Mouse (Mus musculus) lung, embryonic 15.5 days (tissue): ENCODE data around the gene Lrmda. TPM values are rescaled to one million over a fixed set of nuclear protein-coding genes. Genes with fewer than 3 reads are reported as not detected.
A peak's percentile ranks its signal among the peaks of the same experiment; 100 is the strongest.

ENCODE experiments used
- ATAC-seq: fragments of 200-750 bp; cut with Nextera tagmentation; 2 replicates; pipeline ENCODE4 v1.8.0; 2017; ENCODE audit warnings: moderate number of reproducible peaks, borderline replicate concordance; ENCODE audit not compliant: low FRiP score, low TSS enrichment; ENCODE audit errors: extremely low read depth
- H3K27ac ChIP-seq: fragments of 300-500 bp; sonication (generic); 2 replicates; pipeline ENCODE4 v1.5.1; 2015; ENCODE audit warnings: moderate library complexity, mild to moderate bottlenecking, inconsistent platforms
- H3K27me3 ChIP-seq: fragments of 300-500 bp; sonication (generic); 2 replicates; pipeline ENCODE4 v1.6.1; 2015; ENCODE audit warnings: inconsistent platforms
- H3K36me3 ChIP-seq: fragments of 300-500 bp; sonication (generic); 2 replicates; pipeline ENCODE4 v1.6.1; 2015; ENCODE audit warnings: inconsistent platforms
- H3K4me1 ChIP-seq: fragments of 300-500 bp; sonication (generic); 2 replicates; pipeline ENCODE4 v1.6.1; 2015; ENCODE audit warnings: inconsistent platforms
- H3K4me2 ChIP-seq: fragments of 300-500 bp; sonication (generic); 2 replicates; pipeline ENCODE4 v1.6.1; 2015; ENCODE audit warnings: inconsistent platforms, mild to moderate bottlenecking, moderate library complexity
- H3K4me3 ChIP-seq: fragments of 300-500 bp; sonication (generic); 2 replicates; pipeline ENCODE4 v1.5.1; 2015; ENCODE audit warnings: mild to moderate bottlenecking, inconsistent platforms
- H3K9ac ChIP-seq: fragments of 300-500 bp; sonication (generic); 2 replicates; pipeline ENCODE4 v1.6.1; 2015; ENCODE audit warnings: inconsistent platforms
- H3K9me3 ChIP-seq: fragments of 300-500 bp; sonication (generic); 2 replicates; pipeline ENCODE4 v1.6.1; 2016; ENCODE audit warnings: inconsistent platforms
- WGBS: fragments of 180-500 bp; shearing (Covaris S2); methylation state at CpG from one replicate; pipeline ENCODE4 v1.1.7; 2015; 5-methylcytosine and 5-hydroxymethylcytosine counted together
- polyA plus RNA-seq: library from polyadenylated mRNA; unstranded; fragments of >200 nt; fragmentation: Nextera tagmentation; extraction: Ambion mirVana; gene quantifications from 2 replicates; pipeline ENCODE4 v1.2.1, GENCODE M21; 2015

Gene Lrmda
- polyA plus RNA-seq, 1 experiment from 2014 or later = 0.39 TPM

DNA sequence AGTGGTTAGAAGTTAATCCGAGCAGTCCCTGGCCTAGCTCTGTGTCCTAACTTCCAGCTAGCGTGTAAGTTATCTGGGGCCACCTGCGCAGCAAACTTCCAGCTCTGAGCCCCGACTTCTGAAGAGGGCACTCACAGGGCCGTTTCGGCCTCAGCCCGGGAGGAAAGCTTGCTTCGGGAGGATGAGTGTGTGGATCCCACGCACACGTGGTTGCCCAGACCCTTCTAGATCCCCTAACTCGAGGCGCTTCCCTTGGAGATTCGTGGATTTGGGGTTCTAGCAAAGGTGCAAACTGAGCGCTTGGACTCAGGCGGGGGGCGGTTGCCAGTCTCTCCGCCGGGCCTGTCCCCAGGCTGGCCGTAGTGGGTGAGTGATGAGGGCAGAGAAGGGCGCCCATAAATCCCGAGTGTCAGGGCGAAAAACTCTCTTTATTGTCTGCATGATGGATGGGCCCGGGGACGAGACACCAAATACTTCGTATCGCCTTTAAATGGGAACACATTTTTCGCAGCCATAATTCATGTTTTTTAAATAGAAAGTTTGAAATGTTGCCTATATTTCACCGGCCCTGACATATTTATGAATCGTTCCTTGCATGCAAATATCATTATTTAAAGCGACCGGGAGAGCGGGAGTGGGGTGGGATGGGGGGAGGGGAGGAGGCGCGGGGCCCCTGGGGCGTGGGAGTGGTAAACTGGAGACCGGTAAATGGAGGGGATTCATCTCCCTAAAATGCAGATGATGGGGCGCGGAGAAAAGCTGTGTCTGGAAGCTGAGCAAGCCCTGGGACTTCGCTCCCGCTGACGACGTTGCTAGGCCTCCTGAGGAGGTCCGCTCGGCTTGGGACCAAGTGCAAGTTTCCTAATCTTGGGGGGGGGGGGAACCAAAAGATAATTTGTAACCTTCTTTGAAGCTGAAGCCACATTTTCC is 25.2 kb upstream of the Lrmda start:
- peak overlapping the region; percentile 78 for H3K9ac ChIP-seq
- 11% methylated on average over 44 of the region's 44 CpGs for WGBS
- no peaks in the 10 kb centered on the region for H3K9me3 ChIP-seq
- peak overlapping the region; percentile 87 for H3K27ac ChIP-seq
- H3K4me3 ChIP-seq = peak overlapping the region; percentile 72
- ATAC-seq = no peak
- H3K4me1 ChIP-seq = peaks cover 32% of the 10 kb centered on the region
- H3K36me3 ChIP-seq = no peaks in the 10 kb centered on the region
- peak overlapping the region; percentile 93 for H3K4me2 ChIP-seq
- H3K27me3 ChIP-seq = no peaks in the 10 kb centered on the region

DNA sequence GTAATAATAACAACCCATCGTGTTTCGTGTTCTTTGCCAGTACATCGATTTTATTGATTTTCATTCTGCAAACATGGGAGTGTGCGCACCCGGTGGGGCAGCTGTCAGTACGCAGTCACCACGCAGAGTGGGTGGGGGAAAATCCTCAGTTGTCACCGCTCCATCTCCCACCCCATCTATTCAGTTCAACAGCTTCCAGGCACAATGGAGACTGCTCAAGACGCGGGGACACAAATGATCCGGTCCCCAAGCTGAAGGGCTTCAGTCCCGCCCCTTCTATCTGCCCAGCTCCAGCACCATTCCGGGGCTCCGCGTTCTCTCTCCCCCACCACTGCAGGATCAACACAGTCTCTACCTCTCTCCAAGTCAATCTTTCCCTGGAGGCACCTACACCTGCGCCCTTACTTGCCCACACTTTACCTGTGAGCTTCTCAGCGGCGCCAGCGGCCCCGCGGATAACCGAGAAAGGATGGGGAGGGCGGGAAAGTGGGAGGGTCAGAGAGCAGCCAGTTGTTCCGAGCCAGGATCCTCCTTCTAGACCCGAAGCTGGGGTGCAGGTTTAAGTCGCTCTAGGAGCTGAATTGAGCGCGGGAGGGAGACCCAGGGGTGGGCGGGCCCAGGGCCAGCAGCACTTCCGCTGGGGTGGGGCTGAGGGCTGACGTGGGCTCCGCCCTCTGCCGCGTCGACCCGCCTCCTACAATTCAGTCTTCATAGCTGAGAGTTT is 24.3 kb upstream of the Lrmda start:
- peak; percentile 86 for ATAC-seq
- no peaks in the 10 kb centered on the region for H3K27me3 ChIP-seq
- H3K4me2 ChIP-seq = peak overlapping the region; percentile 93
- H3K9ac ChIP-seq = peak overlapping the region; percentile 78
- peak overlapping the region; percentile 72 for H3K4me3 ChIP-seq
- no peaks in the 10 kb centered on the region for H3K36me3 ChIP-seq
- H3K27ac ChIP-seq = peak overlapping the region; percentile 87
- H3K4me1 ChIP-seq = peaks cover 31% of the 10 kb centered on the region
- under 1% methylated on average over 36 of the region's 36 CpGs for WGBS
- H3K9me3 ChIP-seq = no peaks in the 10 kb centered on the region

DNA sequence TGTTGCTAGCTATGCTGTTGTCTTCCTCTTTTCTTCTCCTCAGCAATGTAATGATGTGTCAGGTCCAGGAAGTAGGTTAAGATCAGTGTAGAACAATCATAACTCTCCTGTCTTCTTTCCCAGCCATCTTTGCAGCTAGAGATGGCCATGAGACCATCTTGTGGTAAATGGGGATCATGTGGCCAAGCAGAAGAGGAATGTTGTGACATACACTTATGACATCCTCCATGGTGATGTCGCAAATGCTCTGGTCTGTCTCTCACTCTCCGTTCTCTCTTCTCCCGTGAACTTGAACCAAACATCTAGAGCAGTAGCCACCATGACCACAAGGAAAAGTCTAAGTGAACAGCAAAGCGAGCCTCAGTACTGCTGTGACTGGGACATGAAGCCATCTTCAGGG is 19.9 kb upstream of the Lrmda start:
- H3K36me3 ChIP-seq = no peaks in the 10 kb centered on the region
- H3K9ac ChIP-seq = no peak overlapping the region
- WGBS = 84% methylated on average over 4 of the region's 4 CpGs
- no peaks in the 10 kb centered on the region for H3K9me3 ChIP-seq
- H3K4me3 ChIP-seq = no peak overlapping the region
- no peak overlapping the region for H3K27ac ChIP-seq
- no peak for ATAC-seq
- H3K27me3 ChIP-seq = no peaks in the 10 kb centered on the region
- peaks cover 9% of the 10 kb centered on the region for H3K4me1 ChIP-seq
- no peak overlapping the region for H3K4me2 ChIP-seq

DNA sequence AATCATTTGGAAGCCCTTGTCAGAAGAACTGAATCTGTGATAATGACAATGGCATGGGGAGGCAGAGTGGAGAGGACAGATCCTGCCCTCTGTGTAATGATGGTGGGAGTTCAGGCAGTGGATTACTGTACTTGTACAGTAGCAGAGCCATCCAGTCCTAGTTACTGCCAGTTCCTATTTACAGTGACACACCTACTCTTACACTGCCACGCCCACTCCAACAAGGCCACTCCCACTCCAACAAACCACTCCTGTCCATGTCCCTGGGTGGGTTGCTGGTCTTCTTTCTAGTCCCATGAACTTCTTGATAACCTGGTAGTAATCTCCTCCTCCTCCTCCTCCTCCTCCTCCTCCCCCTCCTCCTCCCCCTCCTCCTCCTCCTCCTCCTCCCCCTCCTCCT is 16.3 kb upstream of the Lrmda start:
- Histone ChIP-seq H3K27me3 (no peaks in the 10 kb centered on the region), H3K9me3 (no peaks in the 10 kb centered on the region), H3K4me1 (0 out of 2 replicates have a peak, but pooled peaks cover 3% of the 10 kb centered on the region), H3K4me3 (no peak overlapping the region), H3K4me2 (no peak overlapping the region), H3K36me3 (no peaks in the 10 kb centered on the region), H3K27ac (no peak overlapping the region), H3K9ac (no peak overlapping the region)
- WGBS = 29% methylated on average over 1 of the region's 1 CpGs
- no peak for ATAC-seq

DNA sequence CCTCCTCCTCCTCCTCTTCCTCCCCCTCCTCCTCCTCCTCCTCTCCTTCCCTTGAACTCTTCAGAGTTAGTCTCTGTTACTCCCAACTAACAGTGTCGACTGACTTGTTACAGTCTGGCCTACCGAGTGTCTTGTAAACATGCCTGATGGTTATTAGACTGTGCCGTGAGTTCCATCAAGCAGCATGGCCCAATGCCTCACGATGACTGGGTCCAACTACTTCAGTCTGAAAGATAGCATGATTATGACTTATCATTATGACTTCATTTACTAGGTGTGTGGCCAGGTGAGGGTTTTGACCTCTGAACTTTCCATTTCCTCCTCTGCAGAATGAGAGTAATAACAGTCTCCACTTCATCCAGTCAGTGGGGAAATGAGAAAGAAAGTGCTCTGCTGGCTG is 15.9 kb upstream of the Lrmda start:
- Histone ChIP-seq H3K4me1 (0 out of 2 replicates have a peak, but pooled peaks cover 3% of the 10 kb centered on the region), H3K4me2 (no peak overlapping the region), H3K4me3 (no peak overlapping the region), H3K36me3 (no peaks in the 10 kb centered on the region), H3K9ac (no peak overlapping the region), H3K27ac (no peak overlapping the region), H3K27me3 (no peaks in the 10 kb centered on the region), H3K9me3 (no peaks in the 10 kb centered on the region)
- 53% methylated on average over 4 of the region's 4 CpGs for WGBS
- ATAC-seq = no peak

DNA sequence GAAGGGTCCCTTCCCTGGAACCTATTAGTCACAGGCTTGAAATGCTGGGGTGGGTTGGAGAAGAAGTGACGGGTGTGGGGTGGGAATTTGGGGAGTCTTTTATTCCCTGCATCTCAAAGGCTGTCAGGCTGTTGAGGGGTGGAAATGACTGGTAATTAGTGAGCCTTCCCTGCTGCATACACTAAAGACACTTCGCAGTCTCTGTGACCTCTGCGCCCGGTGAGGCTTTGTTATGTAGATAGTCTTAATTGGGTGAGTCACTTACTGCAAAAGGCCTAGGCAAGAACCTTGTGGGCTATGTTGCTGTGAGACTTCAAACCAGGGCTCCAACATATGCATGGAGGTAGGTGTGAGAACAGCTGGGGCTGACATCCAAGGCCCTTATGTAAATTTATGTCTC is 14.6 kb upstream of the Lrmda start:
- 0 out of 2 replicates have a peak, but pooled peaks cover 3% of the 10 kb centered on the region for H3K4me1 ChIP-seq
- no peak overlapping the region for H3K9ac ChIP-seq
- no peaks in the 10 kb centered on the region for H3K27me3 ChIP-seq
- no peaks in the 10 kb centered on the region for H3K9me3 ChIP-seq
- H3K4me3 ChIP-seq = no peak overlapping the region
- H3K4me2 ChIP-seq = no peak overlapping the region
- 74% methylated on average over 4 of the region's 4 CpGs for WGBS
- no peaks in the 10 kb centered on the region for H3K36me3 ChIP-seq
- no peak for ATAC-seq
- no peak overlapping the region for H3K27ac ChIP-seq

DNA sequence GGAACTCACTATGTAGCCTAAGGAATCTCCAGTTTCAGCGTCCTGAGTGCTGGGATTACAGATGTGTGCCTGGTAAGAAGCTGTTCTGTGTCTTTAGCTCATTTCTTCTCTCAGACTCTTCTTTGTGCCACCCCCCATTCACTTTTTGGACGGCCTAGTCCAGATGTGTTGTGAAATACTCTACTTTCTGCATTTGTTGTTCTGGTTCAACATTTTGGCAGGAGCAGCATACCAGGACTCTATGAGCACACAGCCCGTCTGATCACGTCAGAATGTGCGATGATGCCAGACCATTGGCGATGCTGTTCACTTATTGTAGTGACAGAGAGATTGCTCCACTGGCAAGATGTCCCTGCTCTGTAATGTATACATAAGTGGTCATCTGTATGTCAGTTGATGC is 12.5 kb upstream of the Lrmda start:
- no peaks in the 10 kb centered on the region for H3K9me3 ChIP-seq
- H3K4me2 ChIP-seq = no peak overlapping the region
- H3K9ac ChIP-seq = no peak overlapping the region
- ATAC-seq = no peak
- 0 out of 2 replicates have a peak, but pooled peaks cover 3% of the 10 kb centered on the region for H3K4me1 ChIP-seq
- WGBS = 73% methylated on average over 6 of the region's 6 CpGs
- no peak overlapping the region for H3K27ac ChIP-seq
- H3K27me3 ChIP-seq = no peaks in the 10 kb centered on the region
- H3K4me3 ChIP-seq = no peak overlapping the region
- H3K36me3 ChIP-seq = no peaks in the 10 kb centered on the region

DNA sequence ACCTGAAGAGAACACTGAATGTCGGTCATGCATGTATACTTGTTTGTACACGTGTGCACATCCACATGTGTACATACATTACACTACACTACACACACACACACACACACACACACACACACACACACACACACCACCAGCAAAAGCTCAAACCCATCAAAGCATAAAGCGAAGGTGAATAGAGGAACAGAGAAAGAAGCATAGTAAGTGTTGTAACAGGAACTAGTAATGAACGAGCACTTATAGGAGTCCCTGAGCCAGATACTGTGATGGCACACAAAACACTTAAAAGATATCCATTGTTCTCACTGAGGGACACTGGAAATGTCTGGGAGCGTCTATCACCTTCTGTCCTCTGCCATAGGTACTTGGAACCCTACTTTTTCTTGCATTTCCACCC is 5.2 kb upstream of the Lrmda start:
- H3K9ac ChIP-seq = no peak overlapping the region
- peaks cover 24% of the 10 kb centered on the region for H3K4me1 ChIP-seq
- ATAC-seq = no peak
- WGBS = 74% methylated on average over 5 of the region's 5 CpGs
- no peak overlapping the region for H3K4me3 ChIP-seq
- H3K36me3 ChIP-seq = no peaks in the 10 kb centered on the region
- H3K27me3 ChIP-seq = no peaks in the 10 kb centered on the region
- no peaks in the 10 kb centered on the region for H3K9me3 ChIP-seq
- H3K4me2 ChIP-seq = no peak overlapping the region
- H3K27ac ChIP-seq = 0 out of 2 replicates have a peak overlapping the region, but pooled peaks have one; percentile 3

DNA sequence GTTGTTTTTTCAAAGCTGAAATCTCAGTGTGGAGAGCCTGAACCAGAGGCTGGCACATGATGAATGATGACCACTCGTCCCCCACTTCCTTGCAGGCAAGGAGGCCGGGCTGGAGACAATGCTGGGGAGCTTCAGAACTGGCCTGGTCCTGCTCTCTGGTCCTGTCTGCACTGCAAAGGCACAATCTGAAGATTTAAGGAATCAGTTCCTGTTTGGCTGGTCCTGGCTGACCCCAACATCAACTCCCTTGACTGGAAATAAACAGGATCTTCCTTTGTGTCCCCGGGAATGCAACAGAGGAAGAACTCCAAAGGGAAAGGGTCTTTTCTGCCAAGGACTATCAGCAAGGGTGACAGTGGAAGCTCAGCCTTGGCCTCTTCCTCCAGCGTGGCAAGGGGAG is 4.7 kb upstream of the Lrmda start:
- Histone ChIP-seq H3K27me3 (no peaks in the 10 kb centered on the region), H3K9ac (no peak overlapping the region), H3K36me3 (no peaks in the 10 kb centered on the region), H3K4me2 (no peak overlapping the region), H3K27ac (0 out of 2 replicates have a peak overlapping the region, but pooled peaks have one; percentile 3), H3K9me3 (no peaks in the 10 kb centered on the region), H3K4me3 (no peak overlapping the region), H3K4me1 (peaks cover 28% of the 10 kb centered on the region)
- ATAC-seq = no peak
- WGBS = 22% methylated on average over 4 of the region's 4 CpGs

DNA sequence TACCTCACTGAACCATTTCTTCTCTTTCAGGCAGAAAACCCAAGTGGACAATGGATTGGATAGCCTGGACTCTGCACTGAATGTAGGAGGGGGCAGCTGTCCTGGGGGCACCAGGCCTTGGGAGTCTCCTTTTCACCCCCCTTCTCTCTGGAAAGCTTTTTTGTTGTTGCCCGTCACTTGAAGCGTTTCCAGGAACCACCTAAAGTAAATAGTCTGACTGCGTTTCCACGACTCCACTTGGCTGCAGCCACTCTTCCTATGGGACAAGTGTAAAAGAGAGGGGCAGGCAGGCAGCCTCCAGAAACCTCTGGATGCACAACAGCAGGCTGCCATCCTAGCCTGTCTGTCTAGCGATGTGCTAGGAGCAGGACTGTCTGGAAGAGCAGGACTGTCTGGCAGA is 2.5 kb upstream of the Lrmda start:
- 25% methylated on average over 5 of the region's 5 CpGs for WGBS
- no peak overlapping the region for H3K4me3 ChIP-seq
- H3K27ac ChIP-seq = no peak overlapping the region
- H3K9me3 ChIP-seq = no peaks in the 10 kb centered on the region
- H3K9ac ChIP-seq = no peak overlapping the region
- no peaks in the 10 kb centered on the region for H3K36me3 ChIP-seq
- H3K27me3 ChIP-seq = no peaks in the 10 kb centered on the region
- no peak overlapping the region for H3K4me2 ChIP-seq
- peaks cover 35% of the 10 kb centered on the region for H3K4me1 ChIP-seq
- no peak for ATAC-seq

DNA sequence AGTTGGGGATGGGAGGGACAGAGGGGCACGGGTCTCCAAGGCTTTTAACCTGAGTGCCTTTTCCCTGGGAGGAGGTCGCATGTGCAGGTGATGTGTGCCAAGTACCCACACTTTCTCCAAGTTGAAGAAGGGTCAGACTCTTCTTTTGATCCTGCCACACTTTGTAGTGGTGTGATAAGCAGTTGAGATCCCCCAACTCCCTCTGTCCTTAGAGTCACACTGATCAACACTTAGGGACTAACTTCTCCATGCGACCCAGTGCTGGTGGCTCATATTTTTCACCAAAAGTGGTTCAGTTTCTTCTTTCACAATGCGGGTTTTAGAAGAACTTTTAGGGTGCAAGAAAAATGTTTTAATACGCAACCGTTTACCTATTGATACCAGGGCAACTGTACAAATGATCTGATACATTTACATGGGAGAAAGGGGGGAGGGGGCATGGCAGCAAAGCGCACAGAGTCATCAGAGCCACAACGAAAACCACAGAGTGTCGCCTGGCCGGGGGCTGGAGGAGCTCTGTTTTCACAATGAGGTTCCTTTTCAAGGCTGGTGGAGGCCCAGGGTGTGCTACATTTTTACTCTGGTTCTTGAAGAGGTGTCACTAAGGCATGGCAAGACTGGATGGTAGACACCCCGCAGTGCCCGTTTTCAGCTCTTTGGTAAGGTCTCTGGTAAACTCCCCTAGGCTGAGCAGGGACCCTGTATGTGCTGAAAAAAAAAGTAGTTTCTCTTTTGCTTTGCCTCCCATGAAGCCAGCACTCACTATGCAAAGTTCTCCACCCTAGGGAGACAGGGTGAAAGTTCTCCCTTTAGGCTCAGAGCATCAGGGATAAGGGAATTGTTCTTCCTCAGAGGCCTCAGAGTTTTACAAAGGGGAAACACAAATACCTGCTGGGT is 685 bp downstream of the Lrmda start:
- peaks cover 27% of the 10 kb centered on the region for H3K4me1 ChIP-seq
- no peaks in the 10 kb centered on the region for H3K9me3 ChIP-seq
- peak overlapping the region; percentile 40 for H3K9ac ChIP-seq
- H3K36me3 ChIP-seq = no peaks in the 10 kb centered on the region
- H3K27ac ChIP-seq = 0 out of 2 replicates have a peak overlapping the region, but pooled peaks have one; percentile 57
- ATAC-seq = no peak
- H3K27me3 ChIP-seq = no peaks in the 10 kb centered on the region
- H3K4me3 ChIP-seq = peak overlapping the region; percentile 41
- H3K4me2 ChIP-seq = peak overlapping the region; percentile 83
- 45% methylated on average over 12 of the region's 12 CpGs for WGBS
